Mouse (Mus musculus): ENCODE measurements around the gene Mesp1. TPM values are rescaled to one million over a fixed set of nuclear protein-coding genes. Genes with fewer than 3 reads are reported as not detected.
A peak's percentile ranks its signal among the peaks of the same experiment; 100 is the strongest.
"Not testable (repeated sequence)": the region's sequence is repeated elsewhere in the genome, so short reads cannot be mapped to it uniquely, and the experiment has no call there.

Mesp1 gene
- polyA plus RNA-seq, 1 experiment from 2014 or later: not detected

GRCm38 (mm10) chr7:79792635-79793421 is 760 bp downstream of the Mesp1 start:
- Histone ChIP-seq H3K27me3 (ENCODE audit: control insufficient read depth, insufficient read depth, low read length) (peaks cover 50% of the 10 kb centered on the region), H3K9ac (ENCODE audit: low read length) (peak overlapping the region; percentile 52), H3K4me1 (ENCODE audit: control insufficient read depth in 2 of 2, insufficient read depth in 2 of 2, low read length in 2 of 2) (peaks cover 11 to 17% of the 10 kb centered on the region in 2 experiments; a peak in 3 of 4 replicates), H3K4me2 (ENCODE audit: low read length) (peak overlapping the region; percentile 84), H3K4me3 (ENCODE audit: control insufficient read depth in 1 of 2, insufficient read depth in 1 of 2, low read depth in 1 of 2, low read length in 2 of 2) (peak overlapping the region; percentile 39 to 43), H3K27ac (replicated peaks in 1 of 2; ENCODE audit: control insufficient read depth in 1 of 2, insufficient read depth in 1 of 2, low read depth in 2 of 2, low read length in 2 of 2) (no peak overlapping the region), H3K36me3 (ENCODE audit: control insufficient read depth, insufficient read depth, low read length) (no peaks in the 10 kb centered on the region), H3K9me3 (ENCODE audit: control insufficient read depth, low read length) (no peaks in the 10 kb centered on the region)
- ATAC-seq (ENCODE audit: insufficient number of reproducible peaks, insufficient read depth, low FRiP score, low read depth): no peak
- WGBS: 1% methylated on average over 76 of the region's 80 CpGs

GRCm38 (mm10) chr7:79789812-79790211 is 3.8 kb downstream of the Mesp1 start:
- not testable (repeated sequence) for H3K36me3 ChIP-seq (ENCODE audit: control insufficient read depth, insufficient read depth, low read length); H3K9me3 ChIP-seq (ENCODE audit: control insufficient read depth, low read length); ATAC-seq (ENCODE audit: insufficient number of reproducible peaks, insufficient read depth, low FRiP score, low read depth); H3K4me2 ChIP-seq (ENCODE audit: low read length); H3K9ac ChIP-seq (ENCODE audit: low read length); H3K4me3 ChIP-seq (ENCODE audit: control insufficient read depth in 1 of 2, insufficient read depth in 1 of 2, low read depth in 1 of 2, low read length in 2 of 2); H3K27ac ChIP-seq (replicated peaks in 1 of 2; ENCODE audit: control insufficient read depth in 1 of 2, insufficient read depth in 1 of 2, low read depth in 2 of 2, low read length in 2 of 2)
- Histone ChIP-seq H3K4me1 (ENCODE audit: control insufficient read depth in 2 of 2, insufficient read depth in 2 of 2, low read length in 2 of 2) (peaks cover 11 to 17% of the 10 kb centered on the region in 2 experiments; a peak in 3 of 4 replicates), H3K27me3 (ENCODE audit: control insufficient read depth, insufficient read depth, low read length) (peaks cover 46% of the 10 kb centered on the region)
- WGBS: 58% methylated on average over 2 of the region's 2 CpGs

- 9% methylated on average over 6 of the region's 6 CpGs for WGBS
- H3K9me3 ChIP-seq (ENCODE audit: control insufficient read depth, low read length): no peaks in the 10 kb centered on the region
- no peaks in the 10 kb centered on the region for H3K36me3 ChIP-seq (ENCODE audit: control insufficient read depth, insufficient read depth, low read length)
- H3K27me3 ChIP-seq (ENCODE audit: control insufficient read depth, insufficient read depth, low read length): peaks cover 11% of the 10 kb centered on the region
- H3K4me3 ChIP-seq (ENCODE audit: control insufficient read depth in 1 of 2, insufficient read depth in 1 of 2, low read depth in 1 of 2, low read length in 2 of 2): no peak overlapping the region
- H3K4me1 ChIP-seq (ENCODE audit: control insufficient read depth in 2 of 2, insufficient read depth in 2 of 2, low read length in 2 of 2): peaks cover 3% of the 10 kb centered on the region in 2 experiments; a peak in 2 of 4 replicates
- ATAC-seq (ENCODE audit: insufficient number of reproducible peaks, insufficient read depth, low FRiP score, low read depth): peak; percentile 8; the same call in 1 of the 2 replicates
- no peak overlapping the region for H3K9ac ChIP-seq (ENCODE audit: low read length)
- H3K4me2 ChIP-seq (ENCODE audit: low read length): no peak overlapping the region
- no peak overlapping the region for H3K27ac ChIP-seq (replicated peaks in 1 of 2; ENCODE audit: control insufficient read depth in 1 of 2, insufficient read depth in 1 of 2, low read depth in 2 of 2, low read length in 2 of 2)
These were observed 7.3 kb downstream of the Mesp1 start for GRCm38 (mm10) chr7:79786295-79786694.

- H3K4me2 ChIP-seq (ENCODE audit: low read length): no peak overlapping the region
- H3K27ac ChIP-seq (replicated peaks in 1 of 2; ENCODE audit: control insufficient read depth in 1 of 2, insufficient read depth in 1 of 2, low read depth in 2 of 2, low read length in 2 of 2): no peak overlapping the region
- H3K27me3 ChIP-seq (ENCODE audit: control insufficient read depth, insufficient read depth, low read length): no peaks in the 10 kb centered on the region
- H3K4me1 ChIP-seq (ENCODE audit: control insufficient read depth in 2 of 2, insufficient read depth in 2 of 2, low read length in 2 of 2): peaks cover 6 to 11% of the 10 kb centered on the region in 2 experiments; a peak in 2 of 4 replicates
- no peak overlapping the region for H3K9ac ChIP-seq (ENCODE audit: low read length)
- H3K9me3 ChIP-seq (ENCODE audit: control insufficient read depth, low read length): no peaks in the 10 kb centered on the region
- WGBS: 73% methylated on average over 2 of the region's 2 CpGs
- no peak overlapping the region for H3K4me3 ChIP-seq (ENCODE audit: control insufficient read depth in 1 of 2, insufficient read depth in 1 of 2, low read depth in 1 of 2, low read length in 2 of 2)
- no peaks in the 10 kb centered on the region for H3K36me3 ChIP-seq (ENCODE audit: control insufficient read depth, insufficient read depth, low read length)
- ATAC-seq (ENCODE audit: insufficient number of reproducible peaks, insufficient read depth, low FRiP score, low read depth): no peak
These were observed 11.1 kb downstream of the Mesp1 start for GRCm38 (mm10) chr7:79782516-79782855.

GRCm38 (mm10) chr7:79781826-79782515 is 11.6 kb downstream of the Mesp1 start:
- WGBS: 74% methylated on average over 11 of the region's 11 CpGs
- Histone ChIP-seq H3K36me3 (ENCODE audit: control insufficient read depth, insufficient read depth, low read length) (no peaks in the 10 kb centered on the region), H3K9me3 (ENCODE audit: control insufficient read depth, low read length) (no peaks in the 10 kb centered on the region), H3K27me3 (ENCODE audit: control insufficient read depth, insufficient read depth, low read length) (no peaks in the 10 kb centered on the region), H3K4me1 (ENCODE audit: control insufficient read depth in 2 of 2, insufficient read depth in 2 of 2, low read length in 2 of 2) (peaks cover 6 to 11% of the 10 kb centered on the region in 2 experiments; a peak in 2 of 4 replicates), H3K9ac (ENCODE audit: low read length) (no peak overlapping the region), H3K4me3 (ENCODE audit: control insufficient read depth in 1 of 2, insufficient read depth in 1 of 2, low read depth in 1 of 2, low read length in 2 of 2) (no peak overlapping the region), H3K4me2 (ENCODE audit: low read length) (no peak overlapping the region), H3K27ac (replicated peaks in 1 of 2; ENCODE audit: control insufficient read depth in 1 of 2, insufficient read depth in 1 of 2, low read depth in 2 of 2, low read length in 2 of 2) (no peak overlapping the region)
- no peak for ATAC-seq (ENCODE audit: insufficient number of reproducible peaks, insufficient read depth, low FRiP score, low read depth)

GRCm38 (mm10) chr7:79780647-79781626 is 12.7 kb downstream of the Mesp1 start:
- 23% methylated on average over 16 of the region's 16 CpGs for WGBS
- no peaks in the 10 kb centered on the region for H3K9me3 ChIP-seq (ENCODE audit: control insufficient read depth, low read length)
- peaks cover 6 to 11% of the 10 kb centered on the region in 2 experiments; a peak in 2 of 4 replicates for H3K4me1 ChIP-seq (ENCODE audit: control insufficient read depth in 2 of 2, insufficient read depth in 2 of 2, low read length in 2 of 2)
- H3K4me2 ChIP-seq (ENCODE audit: low read length): peak overlapping the region; percentile 65
- peak overlapping the region; percentile 58; the same call in 1 of the 2 replicates for H3K9ac ChIP-seq (ENCODE audit: low read length)
- no peaks in the 10 kb centered on the region for H3K27me3 ChIP-seq (ENCODE audit: control insufficient read depth, insufficient read depth, low read length)
- H3K4me3 ChIP-seq (ENCODE audit: control insufficient read depth in 1 of 2, insufficient read depth in 1 of 2, low read depth in 1 of 2, low read length in 2 of 2): peak overlapping the region; percentile 32 to 36
- no peak overlapping the region for H3K27ac ChIP-seq (replicated peaks in 1 of 2; ENCODE audit: control insufficient read depth in 1 of 2, insufficient read depth in 1 of 2, low read depth in 2 of 2, low read length in 2 of 2)
- ATAC-seq (ENCODE audit: insufficient number of reproducible peaks, insufficient read depth, low FRiP score, low read depth): no peak; the same call in 1 of the 2 replicates
- H3K36me3 ChIP-seq (ENCODE audit: control insufficient read depth, insufficient read depth, low read length): no peaks in the 10 kb centered on the region

All from heart, embryonic 14.5 days (tissue).